Mouse (Mus musculus): Measurements from ENCODE around the gene Tktl1.
"Not testable (repeated sequence)": the region's sequence is repeated elsewhere in the genome, so short reads cannot be mapped to it uniquely, and the experiment has no call there.

Tktl1 gene

DNA sequence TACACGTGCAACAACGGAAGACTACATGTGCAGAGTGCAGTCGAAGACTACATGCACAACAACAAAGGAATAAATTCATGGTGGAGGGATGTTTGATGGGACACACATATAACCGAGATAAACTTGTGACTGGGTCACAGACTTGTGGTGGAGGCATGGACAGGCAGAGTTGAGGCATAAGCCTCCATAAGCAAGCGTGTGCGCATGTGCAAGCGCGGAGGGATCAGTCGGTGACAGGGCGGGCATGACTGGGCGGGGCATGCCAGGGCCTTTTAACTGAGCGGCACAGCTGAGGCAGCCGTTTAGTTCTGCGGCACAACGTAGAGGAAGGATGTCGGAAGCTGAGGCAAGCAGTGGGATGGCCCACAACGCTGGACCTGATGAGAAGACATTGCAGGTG lies at the start of gene Tktl1:
Gene Tktl1 (plus strand): TSS at position 301 of the 400 bp plus-strand sequence.
- DNase-seq, result no peak

- DNase-seq, result not testable (repeated sequence)
These were observed 41.8 kb upstream of the Tktl1 start, which contains the start of gene Mecp2 for GRCm38 (mm10) chrX:74135263-74135662. Gene Mecp2 (minus strand): TSS chrX:74135363.

GRCm38 (mm10) chrX:74167738-74168137 lies 9.3 kb upstream of the Tktl1 start, which contains the start of gene Tex28:
Gene Tex28 (minus strand): TSS chrX:74167838.
- no peak for DNase-seq

DNA sequence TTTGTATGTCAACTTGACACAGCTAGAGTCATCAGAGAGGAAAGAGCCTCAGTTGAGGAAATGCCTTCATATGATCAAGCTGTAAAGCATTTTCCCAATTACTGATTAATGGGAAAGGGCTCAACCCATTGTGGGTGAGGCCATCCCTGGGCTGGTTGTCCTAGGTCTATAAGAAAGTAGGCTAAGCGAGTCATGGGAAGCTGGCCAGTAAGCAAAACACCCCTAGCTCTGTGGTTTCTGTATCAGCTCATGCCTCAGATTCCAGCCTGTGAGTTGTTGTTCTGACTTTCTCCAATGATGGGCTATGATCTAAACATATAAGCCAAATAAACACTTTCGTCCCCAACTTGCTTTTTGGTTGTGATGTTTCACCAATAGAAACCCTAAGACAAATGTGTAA lies 26.5 kb downstream of the Tktl1 start:
- DNase-seq, result no peak

DNA sequence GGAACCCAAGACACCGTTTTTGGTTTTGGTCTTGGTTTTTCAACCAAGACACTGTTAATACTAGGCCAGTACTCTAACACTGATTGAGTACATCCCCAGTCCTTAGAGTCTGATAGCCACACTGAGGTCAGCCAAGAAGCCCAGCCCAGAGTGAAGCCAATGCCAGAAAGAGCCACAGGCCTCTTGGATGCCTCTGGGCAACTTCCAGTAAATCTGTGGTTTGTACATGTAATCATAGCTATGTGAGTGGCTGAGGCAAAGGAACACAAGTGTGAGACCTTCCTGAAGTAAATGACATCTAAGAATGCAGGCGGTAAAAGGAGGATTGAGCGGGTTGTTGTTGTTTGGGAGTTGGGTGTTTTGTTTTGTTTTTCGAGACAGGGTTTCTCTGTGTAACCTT lies 41.4 kb downstream of the Tktl1 start:
- DNase-seq, result peak; percentile 32

- peak; percentile 23 for DNase-seq
These were observed 42.4 kb downstream of the Tktl1 start for GRCm38 (mm10) chrX:74219449-74219848.

GRCm38 (mm10) chrX:74220099-74220498 lies 43.0 kb downstream of the Tktl1 start:
- DNase-seq, result not testable (repeated sequence)

- DNase-seq, result no peak
These were observed 53.0 kb downstream of the Tktl1 start for GRCm38 (mm10) chrX:74230038-74230437.

GRCm38 (mm10) chrX:74233196-74233595 lies 56.1 kb downstream of the Tktl1 start:
- DNase-seq, result no peak

DNA sequence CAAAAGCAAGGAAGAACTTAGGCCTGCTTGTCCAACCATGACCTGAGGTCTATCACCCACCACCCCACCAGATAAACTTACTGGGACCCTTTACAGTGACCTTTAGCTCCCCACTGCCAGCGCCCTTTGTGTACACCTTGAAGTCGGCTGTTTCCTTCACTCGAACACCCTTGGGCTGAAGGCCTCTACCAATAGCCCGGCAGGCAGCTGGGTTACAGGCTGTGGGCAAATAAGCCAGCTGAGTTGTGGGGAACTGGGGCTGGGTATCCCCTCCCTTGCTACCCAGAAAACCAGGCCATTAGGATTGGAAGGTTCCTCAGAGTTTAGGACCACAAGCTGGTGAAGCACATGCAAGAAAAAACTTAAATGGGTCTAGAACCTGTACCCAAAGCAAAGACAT lies 63.3 kb downstream of the Tktl1 start:
- no peak for DNase-seq

GRCm38 (mm10) chrX:74243396-74243795 lies 66.3 kb downstream of the Tktl1 start:
- peak; percentile 59 for DNase-seq

DNA sequence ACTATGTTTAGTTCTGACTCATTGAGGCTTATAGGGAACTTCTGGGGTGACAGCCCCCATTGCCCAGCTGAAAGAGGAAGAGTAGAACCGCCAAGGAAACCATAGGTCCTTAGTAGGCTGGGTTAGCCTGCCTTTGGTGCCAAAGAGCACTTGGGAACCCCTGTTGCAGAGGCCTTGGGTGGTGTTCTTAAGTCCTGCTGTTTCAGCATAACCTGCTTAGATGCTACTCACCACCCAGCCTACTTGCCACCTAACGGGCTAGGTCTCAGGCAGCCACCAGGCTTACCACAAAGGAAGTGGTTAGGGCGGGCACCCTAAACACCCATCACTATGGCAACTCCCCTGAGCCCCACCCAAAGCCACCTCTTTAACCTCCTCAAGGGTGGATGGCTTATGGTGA lies 66.7 kb downstream of the Tktl1 start:
- DNase-seq, result peak; percentile 46

GRCm38 (mm10) chrX:74244614-74245083 lies 67.6 kb downstream of the Tktl1 start:
- peak; percentile 86 for DNase-seq

- no peak for DNase-seq
These were observed 68.0 kb downstream of the Tktl1 start for GRCm38 (mm10) chrX:74245107-74245506.

DNA sequence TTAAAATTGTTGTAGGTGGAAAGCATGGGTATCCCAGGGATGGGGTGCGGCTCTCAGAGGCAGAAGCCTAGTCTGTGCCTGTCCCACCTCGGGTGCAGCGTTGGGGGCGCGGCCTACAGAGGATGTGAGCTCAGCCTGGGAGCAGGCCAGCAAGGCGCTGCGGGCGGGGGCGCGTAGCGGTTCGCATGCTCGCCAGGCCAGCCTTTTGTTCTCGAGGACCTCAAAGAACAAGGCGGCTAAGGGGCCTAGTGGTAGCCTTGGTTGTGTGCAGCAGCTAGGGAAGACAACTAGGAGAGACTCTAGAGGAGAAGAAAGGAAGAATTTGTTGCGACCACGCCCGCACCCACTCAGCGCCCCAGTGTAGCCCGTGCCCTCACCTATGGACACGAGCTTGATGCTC lies 68.6 kb downstream of the Tktl1 start:
- peak; percentile 92 for DNase-seq

- peak; percentile 93 for DNase-seq
These were observed 69.2 kb downstream of the Tktl1 start for GRCm38 (mm10) chrX:74246213-74246681.

DNA sequence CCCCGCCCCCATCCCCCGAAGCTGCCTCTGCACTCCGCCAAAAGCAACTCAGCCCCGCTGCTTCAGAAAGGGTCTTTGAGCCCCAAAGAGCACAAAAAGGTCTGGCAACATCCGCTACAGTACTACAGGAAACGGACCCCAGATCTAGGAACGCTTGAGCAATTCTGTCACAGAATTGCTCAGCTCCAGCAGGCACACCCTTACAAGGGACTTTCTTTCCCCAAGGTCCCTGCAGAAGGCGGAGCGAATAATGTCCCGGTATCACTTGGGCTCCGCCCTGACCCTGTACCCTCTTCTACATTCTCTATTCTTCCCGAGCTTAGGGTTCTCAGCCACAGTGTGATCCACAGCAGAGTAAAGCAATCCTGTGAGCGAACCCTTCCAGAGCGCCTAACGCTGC lies 69.6 kb downstream of the Tktl1 start:
- peak; percentile 62 for DNase-seq

GRCm38 (mm10) chrX:74248651-74249050 lies 71.6 kb downstream of the Tktl1 start:
- DNase-seq, result peak; percentile 79

- peak; percentile 78 for DNase-seq
These were observed 72.6 kb downstream of the Tktl1 start, which contains the start of gene Flna for GRCm38 (mm10) chrX:74249615-74250014. Gene Flna (minus strand): TSS chrX:74249820.

- DNase-seq, result peak; percentile 95
These were observed 77.3 kb downstream of the Tktl1 start, which contains the start of gene Emd for GRCm38 (mm10) chrX:74254153-74254887. Gene Emd (plus strand): TSS chrX:74254687.

DNA sequence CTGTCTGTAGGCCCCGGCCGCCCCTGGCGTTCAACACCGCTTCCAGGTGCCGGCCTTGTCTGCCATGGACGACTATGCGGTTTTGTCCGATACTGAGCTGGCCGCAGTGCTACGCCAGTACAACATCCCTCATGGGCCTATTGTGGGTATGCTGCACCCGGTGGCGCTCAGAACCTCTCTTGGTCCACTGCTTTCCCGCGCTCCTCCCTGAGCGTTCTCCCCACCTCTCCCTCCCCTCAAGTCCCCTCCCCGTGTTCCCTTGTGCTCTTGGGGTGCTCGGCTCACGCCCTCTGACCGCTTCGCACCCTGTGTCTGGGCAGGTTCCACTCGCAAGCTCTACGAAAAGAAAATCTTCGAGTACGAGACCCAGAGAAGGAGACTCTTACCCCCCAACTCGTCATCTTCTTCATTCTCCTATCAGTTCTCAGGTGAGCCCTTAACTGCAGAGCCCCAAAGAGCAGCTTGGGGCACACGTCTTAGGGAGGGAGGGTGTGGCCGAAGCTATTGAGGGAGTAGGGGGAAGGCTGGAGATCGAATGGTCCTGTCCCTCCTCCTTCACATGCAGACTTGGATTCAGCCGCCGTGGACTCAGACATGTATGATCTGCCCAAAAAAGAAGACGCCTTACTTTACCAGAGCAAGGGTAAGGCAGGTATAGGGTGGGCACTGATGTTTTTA lies 78.0 kb downstream of the Tktl1 start:
- no peak for DNase-seq

DNA sequence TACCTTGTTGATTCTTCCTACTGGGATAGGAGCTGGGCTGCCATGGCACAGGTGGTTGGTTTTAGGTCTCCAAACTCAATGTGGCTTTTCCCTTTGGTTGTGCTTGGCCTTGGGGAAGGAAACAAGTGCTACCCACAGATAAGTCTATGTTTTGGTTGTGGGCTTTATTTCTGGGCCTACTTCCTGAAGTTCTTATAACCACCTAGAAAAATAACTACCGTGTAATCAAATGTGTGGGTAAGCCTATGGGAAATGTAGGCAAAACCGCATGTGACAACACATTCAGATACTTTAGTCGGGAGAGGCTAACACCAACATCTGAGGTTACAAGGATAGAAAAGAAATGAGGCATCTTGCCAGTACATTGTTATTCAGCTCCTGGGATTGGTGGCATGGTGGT lies 80.7 kb downstream of the Tktl1 start:
- DNase-seq, result no peak
